Mouse (Mus musculus) gastrocnemius, postnatal 4 days (tissue): Measurements from ENCODE around the gene Ak5. TPM values are rescaled to one million over a fixed set of nuclear protein-coding genes. Genes with fewer than 3 reads are reported as not detected.
"Not testable (repeated sequence)": the region's sequence is repeated elsewhere in the genome, so short reads cannot be mapped to it uniquely, and the experiment has no call there.

Experiments
- DNase-seq, 2 experiments: peaks; one replicate each; pipeline ENCODE4 v3.0.0; 2021 to 2022; ENCODE audit warnings: low spot score in 2 of 2, mixed read lengths in 2 of 2
- total RNA-seq, 2 experiments: library from RNA; stranded (reverse); gene quantifications; 2 replicates each; pipeline ENCODE4 v1.2.3; 2021

Ak5 gene
- total RNA-seq, 2 experiments from 2014 or later = 4.0 to 4.5 TPM

GRCm38 (mm10) chr3:152478599-152479435 lies 189.3 kb downstream of the Ak5 start:
- DNase-seq = peak in 1 of 2 experiments; percentile 29

GRCm38 (mm10) chr3:152477796-152478527 lies 190.2 kb downstream of the Ak5 start:
- DNase-seq = peak in 1 of 2 experiments; percentile 57

GRCm38 (mm10) chr3:152475894-152476293 lies 192.3 kb downstream of the Ak5 start:
- no peak for DNase-seq

GRCm38 (mm10) chr3:152475278-152475669 lies 192.9 kb downstream of the Ak5 start:
- DNase-seq = no peak

GRCm38 (mm10) chr3:152474582-152475277 lies 193.4 kb downstream of the Ak5 start:
- DNase-seq = peak in 1 of 2 experiments; percentile 61

GRCm38 (mm10) chr3:152472676-152473075 lies 195.5 kb downstream of the Ak5 start:
- DNase-seq = no peak

- no peak for DNase-seq
These were observed 197.8 kb downstream of the Ak5 start for GRCm38 (mm10) chr3:152470347-152470746.

GRCm38 (mm10) chr3:152469423-152470200 lies 198.5 kb downstream of the Ak5 start:
- DNase-seq = no peak

- no peak for DNase-seq
These were observed 199.6 kb downstream of the Ak5 start for GRCm38 (mm10) chr3:152468569-152469041.

GRCm38 (mm10) chr3:152468032-152468431 lies 200.1 kb downstream of the Ak5 start:
- no peak for DNase-seq

GRCm38 (mm10) chr3:152467312-152467711 lies 200.8 kb downstream of the Ak5 start:
- DNase-seq = no peak

GRCm38 (mm10) chr3:152466849-152467248 lies 201.3 kb downstream of the Ak5 start:
- DNase-seq = no peak

- DNase-seq = no peak
These were observed 202.8 kb downstream of the Ak5 start for GRCm38 (mm10) chr3:152465338-152465737.

GRCm38 (mm10) chr3:152464462-152464861 lies 203.7 kb downstream of the Ak5 start:
- DNase-seq = no peak

- no peak for DNase-seq
These were observed 205.3 kb downstream of the Ak5 start for GRCm38 (mm10) chr3:152462900-152463299.

- no peak for DNase-seq
These were observed 206.1 kb downstream of the Ak5 start for GRCm38 (mm10) chr3:152462038-152462547.

GRCm38 (mm10) chr3:152460802-152461201 lies 207.4 kb downstream of the Ak5 start:
- no peak for DNase-seq

GRCm38 (mm10) chr3:152458875-152459274 lies 209.3 kb downstream of the Ak5 start:
- DNase-seq = not testable (repeated sequence)

GRCm38 (mm10) chr3:152457308-152458035 lies 210.7 kb downstream of the Ak5 start:
- no peak for DNase-seq

- DNase-seq = no peak
These were observed 215.0 kb downstream of the Ak5 start for GRCm38 (mm10) chr3:152453163-152453562.
